10 mouse cellular contexts compared by ENCODE assay signal in the genomic region with DNA sequence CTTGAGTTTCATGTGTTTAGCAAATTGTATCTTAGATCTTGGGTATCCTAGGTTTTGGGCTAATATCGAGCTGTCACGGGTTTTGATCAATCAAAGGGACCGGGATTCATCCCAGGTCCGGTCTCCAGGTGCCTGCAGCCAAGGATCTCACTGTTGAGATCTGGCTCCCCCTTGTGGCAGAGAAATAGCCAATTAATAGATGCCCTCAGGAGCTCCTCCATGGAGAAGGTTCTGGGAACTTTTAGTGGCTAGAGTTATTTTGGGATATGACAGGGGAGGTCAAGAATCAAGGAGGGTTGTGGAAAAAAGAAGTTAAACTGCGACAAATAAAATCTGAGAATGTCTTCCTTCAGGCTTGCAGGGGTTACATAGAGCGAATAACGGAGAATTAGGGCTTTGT. TPM values are rescaled to one million over a fixed set of nuclear protein-coding genes. Genes with fewer than 3 reads are reported as not detected.
DNase-seq lines count a peak whose midpoint lies in the region; ATAC-seq lines count a peak whose summit lies in the region.
"Had no signal": no experiment of that assay in that cellular context is flagged by ENCODE, and none has a peak within 500 bp of the region (broad histone marks: within the 10 kb centered on the region; RNA-seq: fewer than 3 reads in every experiment).

No protein-coding gene starts in this region.

- 30% methylated on average over 7 of the region's 7 CpGs for WGBS in intestine, embryonic 14.5 days
- WGBS in intestine, embryonic 16.5 days, result 30% methylated on average over 7 of the region's 7 CpGs
- WGBS in neural tube, embryonic 11.5 days, result 44% methylated on average over 7 of the region's 7 CpGs

- H3K9me3 ChIP-seq in intestine, embryonic 14.5 days (ENCODE audit: control insufficient read depth, low read length), result no peaks in the 10 kb centered on the region
- no peaks in the 10 kb centered on the region for H3K9me3 ChIP-seq in intestine, embryonic 16.5 days (ENCODE audit: control insufficient read depth, low read length)
- no peaks in the 10 kb centered on the region for H3K9me3 ChIP-seq in neural tube, embryonic 11.5 days (ENCODE audit: control insufficient read depth, low read length)
- H3K9me3 ChIP-seq: embryonic facial prominence, embryonic 12.5 days; neural tube, embryonic 12.5 days had no signal

- H3K9ac ChIP-seq in intestine, embryonic 14.5 days (ENCODE audit: low read length), result no peak overlapping the region
- no peak overlapping the region for H3K9ac ChIP-seq in intestine, embryonic 16.5 days (ENCODE audit: low read depth, low read length)
- H3K9ac ChIP-seq in neural tube, embryonic 11.5 days (ENCODE audit: low read length), result no peak overlapping the region
- H3K9ac ChIP-seq: embryonic facial prominence, embryonic 12.5 days; neural tube, embryonic 12.5 days had no signal

- no peak for ATAC-seq in intestine, embryonic 14.5 days (replicated peaks; ENCODE audit: low FRiP score, low TSS enrichment, low read depth)
- ATAC-seq in intestine, embryonic 16.5 days, result no peak
- peak; percentile 63; the same call in 1 of the 2 replicates for ATAC-seq in common myeloid progenitor, adult 5-6 weeks (replicated peaks; ENCODE audit: low read depth, poor library complexity, severe bottlenecking)
- ATAC-seq in neural tube, embryonic 11.5 days (ENCODE audit: insufficient read depth, low FRiP score, low TSS enrichment), result no peak

- no peak overlapping the region for H3K27ac ChIP-seq in intestine, embryonic 14.5 days (ENCODE audit: low read depth)
- no peak overlapping the region for H3K27ac ChIP-seq in intestine, embryonic 16.5 days (ENCODE audit: low read length)
- H3K27ac ChIP-seq in neural tube, embryonic 11.5 days (ENCODE audit: low read depth, low read length), result no peak overlapping the region
- H3K27ac ChIP-seq: embryonic facial prominence, embryonic 12.5 days; neural tube, embryonic 12.5 days had no signal

- H3K4me3 ChIP-seq in intestine, embryonic 14.5 days (ENCODE audit: low read depth, low read length), result no peak overlapping the region
- no peak overlapping the region for H3K4me3 ChIP-seq in intestine, embryonic 16.5 days (ENCODE audit: low read length)
- H3K4me3 ChIP-seq in neural tube, embryonic 11.5 days (ENCODE audit: low read depth, low read length), result no peak overlapping the region
- H3K4me3 ChIP-seq: embryonic facial prominence, embryonic 12.5 days; neural tube, embryonic 12.5 days had no signal

- H3K4me1 ChIP-seq in intestine, embryonic 14.5 days (replicated peaks; ENCODE audit: control insufficient read depth, insufficient read depth, low read length), result no peaks in the 10 kb centered on the region
- no peaks in the 10 kb centered on the region for H3K4me1 ChIP-seq in intestine, embryonic 16.5 days (ENCODE audit: control insufficient read depth, insufficient read depth, low read length)
- no peaks in the 10 kb centered on the region for H3K4me1 ChIP-seq in neural tube, embryonic 11.5 days (ENCODE audit: control insufficient read depth, insufficient read depth, low read length)
- H3K4me1 ChIP-seq: embryonic facial prominence, embryonic 12.5 days; neural tube, embryonic 12.5 days had no signal

- DNase-seq in intestine, embryonic 14.5 days (ENCODE audit: low spot score), result peak; percentile 56
- DNase-seq in T-cell, adult 2 months (ENCODE audit: low spot score), result peak; percentile 39
- peak; percentile 61 to 69 for DNase-seq in heart, adult 9 months (ENCODE audit: low spot score in 2 of 2)
- peak; percentile 44 to 80 for DNase-seq in layer of hippocampus, postnatal 14 days (ENCODE audit: low spot score in 2 of 2)
- peak; percentile 41 for DNase-seq in neural tube, embryonic 11.5 days (ENCODE audit: low spot score)
- DNase-seq in thymus, postnatal 25 days, result peak; percentile 36

- no peaks in the 10 kb centered on the region for H3K27me3 ChIP-seq in intestine, embryonic 14.5 days (replicated peaks; ENCODE audit: control insufficient read depth, insufficient read depth, low read length)
- H3K27me3 ChIP-seq in intestine, embryonic 16.5 days (replicated peaks; ENCODE audit: control insufficient read depth, insufficient read depth, low read length), result no peaks in the 10 kb centered on the region
- H3K27me3 ChIP-seq in neural tube, embryonic 11.5 days (ENCODE audit: control insufficient read depth, insufficient read depth, low read length), result no peaks in the 10 kb centered on the region
- H3K27me3 ChIP-seq: embryonic facial prominence, embryonic 12.5 days; neural tube, embryonic 12.5 days had no signal

- H3K36me3 ChIP-seq in intestine, embryonic 14.5 days (ENCODE audit: control insufficient read depth, insufficient read depth, low read length), result no peaks in the 10 kb centered on the region
- H3K36me3 ChIP-seq in intestine, embryonic 16.5 days (ENCODE audit: control insufficient read depth, insufficient read depth, low read length), result no peaks in the 10 kb centered on the region
- no peaks in the 10 kb centered on the region for H3K36me3 ChIP-seq in neural tube, embryonic 11.5 days (ENCODE audit: control insufficient read depth, insufficient read depth, low read length)
- H3K36me3 ChIP-seq: embryonic facial prominence, embryonic 12.5 days; neural tube, embryonic 12.5 days had no signal

- H3K4me2 ChIP-seq in intestine, embryonic 14.5 days (ENCODE audit: low read length), result no peak overlapping the region
- H3K4me2 ChIP-seq in intestine, embryonic 16.5 days (ENCODE audit: low read depth, low read length), result no peak overlapping the region
- H3K4me2 ChIP-seq in neural tube, embryonic 11.5 days (ENCODE audit: low read depth), result no peak overlapping the region
- H3K4me2 ChIP-seq: embryonic facial prominence, embryonic 12.5 days; neural tube, embryonic 12.5 days had no signal

RNA-seq across cellular contexts. Expression of a gene that starts 31.0 kb away (rescaled TPM):
- 0.42 and 0.60 TPM in 2 replicates for polyA plus RNA-seq in intestine, embryonic 14.5 days (2014; fragmentation: Nextera tagmentation; extraction: Ambion mirVana)
- 0.80 and 1.2 TPM in 2 replicates for polyA plus RNA-seq in intestine, embryonic 16.5 days (2015; fragmentation: Nextera tagmentation; extraction: Ambion mirVana)
- total RNA-seq in common myeloid progenitor, adult 5-6 weeks (2017), result not detected in 2 replicates
- under 1 TPM; 0.21 to 0.53 TPM for total RNA-seq in layer of hippocampus, postnatal 14 days (2021)
- polyA plus RNA-seq in neural tube, embryonic 11.5 days (2014; fragmentation: Nextera tagmentation; extraction: Ambion mirVana), result not detected in 2 replicates

RNA-seq across cellular contexts. Expression of a gene that starts 32.4 kb away (rescaled TPM):
- polyA plus RNA-seq in intestine, embryonic 14.5 days (2014; fragmentation: Nextera tagmentation; extraction: Ambion mirVana), result 39.9 and 41.9 TPM in 2 replicates
- polyA plus RNA-seq in intestine, embryonic 16.5 days (2015; fragmentation: Nextera tagmentation; extraction: Ambion mirVana), result 18.3 and 19.3 TPM in 2 replicates
- 1.5 TPM in 1 of 2 replicates, not detected in the other for total RNA-seq in common myeloid progenitor, adult 5-6 weeks (2017)
- 100 to 1,000 TPM; 160 to 164 TPM for total RNA-seq in layer of hippocampus, postnatal 14 days (2021)
- polyA plus RNA-seq in neural tube, embryonic 11.5 days (2014; fragmentation: Nextera tagmentation; extraction: Ambion mirVana), result 69.3 and 71.1 TPM in 2 replicates

RNA-seq across cellular contexts. Expression of a gene that starts 37.3 kb away (rescaled TPM):
- polyA plus RNA-seq in intestine, embryonic 14.5 days (2014; fragmentation: Nextera tagmentation; extraction: Ambion mirVana), result 29.5 and 30.6 TPM in 2 replicates
- 19.5 and 21.5 TPM in 2 replicates for polyA plus RNA-seq in intestine, embryonic 16.5 days (2015; fragmentation: Nextera tagmentation; extraction: Ambion mirVana)
- total RNA-seq in common myeloid progenitor, adult 5-6 weeks (2017), result 32.7 and 48.5 TPM in 2 replicates
- total RNA-seq in layer of hippocampus, postnatal 14 days (2021), result 10 to 100 TPM; 76.4 to 83.3 TPM
- 33.0 and 36.7 TPM in 2 replicates for polyA plus RNA-seq in neural tube, embryonic 11.5 days (2014; fragmentation: Nextera tagmentation; extraction: Ambion mirVana)
